Mouse (Mus musculus) forebrain, embryonic 15.5 days (tissue): ENCODE results near the gene Rps29. TPM values are rescaled to one million over a fixed set of nuclear protein-coding genes. Genes with fewer than 3 reads are reported as not detected.

Experiments used
- ATAC-seq: fragments of 200-750 bp; cut with Nextera tagmentation; replicated peaks from 2 replicates; pipeline ENCODE4 v1.8.0; 2017; ENCODE audit warnings: mild to moderate bottlenecking, moderate TSS enrichment, moderate library complexity
- H3K27ac ChIP-seq: fragments of 300-500 bp; sonication (generic); replicated peaks from 2 replicates; pipeline ENCODE4 v1.5.1; 2015; ENCODE audit warnings: mild to moderate bottlenecking, inconsistent platforms
- H3K27me3 ChIP-seq: fragments of 300-500 bp; sonication (generic); 2 replicates; pipeline ENCODE4 v1.6.1; 2015; ENCODE audit warnings: inconsistent platforms
- H3K36me3 ChIP-seq: fragments of 300-500 bp; sonication (generic); 2 replicates; pipeline ENCODE4 v1.6.1; 2015; ENCODE audit warnings: mild to moderate bottlenecking, inconsistent platforms
- H3K4me1 ChIP-seq: fragments of 300-500 bp; sonication (generic); 2 replicates; pipeline ENCODE4 v1.6.1; 2015; ENCODE audit warnings: inconsistent platforms
- H3K4me2 ChIP-seq: fragments of 300-500 bp; sonication (generic); replicated peaks from 2 replicates; pipeline ENCODE4 v1.6.1; 2015; ENCODE audit warnings: mild to moderate bottlenecking, inconsistent platforms
- H3K4me3 ChIP-seq: fragments of 300-500 bp; sonication (generic); 2 replicates; pipeline ENCODE4 v1.5.1; 2015; ENCODE audit warnings: mild to moderate bottlenecking, inconsistent platforms
- H3K9ac ChIP-seq: fragments of 300-500 bp; sonication (generic); replicated peaks from 2 replicates; pipeline ENCODE4 v1.6.1; 2015; ENCODE audit warnings: mild to moderate bottlenecking, inconsistent platforms
- H3K9me3 ChIP-seq: fragments of 300-500 bp; sonication (generic); 2 replicates; pipeline ENCODE4 v1.6.1; 2016; ENCODE audit warnings: inconsistent platforms
- WGBS: fragments of 180-500 bp; shearing (Covaris S2); methylation state at CpG from one replicate; pipeline ENCODE4 v1.1.7; 2015; ENCODE audit warnings: mixed read lengths; 5-methylcytosine and 5-hydroxymethylcytosine counted together
- polyA plus RNA-seq: library from polyadenylated mRNA; unstranded; fragments of >200 nt; fragmentation: Nextera tagmentation; extraction: Ambion mirVana; gene quantifications from 2 replicates; pipeline ENCODE4 v1.2.1, GENCODE M21; 2015

Rps29 gene
- polyA plus RNA-seq, 1 experiment from 2014 or later = 1,221 TPM

DNA sequence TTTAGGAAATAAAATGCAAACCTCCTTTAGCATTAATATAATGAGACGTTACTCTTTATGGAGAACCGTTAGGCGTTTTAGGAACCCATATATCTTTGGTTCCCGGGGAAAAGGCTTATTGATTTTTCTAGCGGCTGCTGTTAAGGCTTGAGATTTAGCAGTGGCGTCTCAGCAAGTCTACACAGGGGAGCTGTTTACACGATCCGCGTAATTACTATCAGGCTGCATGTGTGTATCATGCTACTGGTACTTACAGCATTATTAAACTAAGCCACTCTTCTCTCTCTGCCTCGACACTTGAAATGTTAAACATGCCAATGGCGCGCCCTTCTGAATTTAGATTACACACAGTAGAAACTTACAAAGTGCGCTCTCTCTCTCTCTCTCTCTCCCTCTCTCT is 8.9 kb downstream of the Rps29 start:
- H3K4me3 ChIP-seq = no peak overlapping the region
- H3K4me2 ChIP-seq = no peak overlapping the region
- H3K4me1 ChIP-seq = no peaks in the 10 kb centered on the region
- H3K27me3 ChIP-seq = no peaks in the 10 kb centered on the region
- no peaks in the 10 kb centered on the region for H3K36me3 ChIP-seq
- no peak overlapping the region for H3K9ac ChIP-seq
- no peak overlapping the region for H3K27ac ChIP-seq
- 84% methylated on average over 13 of the region's 13 CpGs for WGBS
- ATAC-seq = no peak
- H3K9me3 ChIP-seq = no peaks in the 10 kb centered on the region

DNA sequence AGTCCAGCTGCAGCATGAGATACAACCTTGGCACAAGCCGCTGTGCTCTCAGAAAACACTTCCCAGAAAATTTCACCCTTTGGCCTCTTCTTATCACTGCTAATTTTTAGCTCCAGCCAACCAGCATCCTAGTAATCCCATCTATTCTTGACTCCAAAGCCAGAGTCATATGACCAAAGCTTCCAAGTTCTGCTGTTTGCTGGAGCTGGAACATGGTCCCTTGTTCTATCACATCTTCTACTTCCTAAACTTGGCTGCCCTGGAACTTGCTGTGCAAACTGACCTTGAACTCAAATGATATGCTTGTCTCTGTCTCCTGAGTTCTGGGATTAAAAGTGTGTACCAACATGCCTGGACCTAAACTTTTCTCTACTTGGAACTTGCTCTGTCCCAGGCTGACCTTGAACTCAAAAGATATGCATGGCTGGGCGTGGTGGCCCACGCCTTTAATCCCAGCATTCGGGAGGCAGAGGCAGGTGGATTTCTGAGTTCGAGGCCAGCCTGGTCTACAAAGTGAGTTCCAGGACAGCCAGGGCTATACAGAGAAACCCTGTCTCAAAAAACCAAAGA is 11.7 kb downstream of the Rps29 start:
- Histone ChIP-seq H3K4me3 (no peak overlapping the region), H3K9me3 (no peaks in the 10 kb centered on the region), H3K4me1 (no peaks in the 10 kb centered on the region), H3K9ac (no peak overlapping the region), H3K4me2 (no peak overlapping the region), H3K27ac (no peak overlapping the region), H3K27me3 (no peaks in the 10 kb centered on the region), H3K36me3 (no peaks in the 10 kb centered on the region)
- 95% methylated on average over 5 of the region's 5 CpGs for WGBS
- ATAC-seq = no peak

DNA sequence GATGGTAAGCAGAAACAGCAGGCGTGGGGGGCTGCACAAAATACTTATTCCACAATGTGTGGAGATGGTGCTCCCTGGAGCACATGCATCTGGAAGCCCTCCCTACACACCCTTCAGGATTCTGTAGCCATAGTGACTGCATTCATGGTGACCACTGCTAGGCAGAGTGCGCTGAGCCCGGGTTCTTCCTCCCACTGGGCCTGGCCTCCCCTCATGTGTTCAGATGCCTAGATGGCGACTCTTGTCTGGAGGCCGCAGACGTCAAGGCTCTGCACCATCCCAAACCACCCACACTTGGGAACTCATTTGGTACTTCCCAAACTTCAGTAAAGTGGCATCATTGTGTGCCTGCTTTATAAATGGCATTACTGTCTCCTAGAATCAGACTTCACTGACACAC is 15.5 kb downstream of the Rps29 start:
- 79% methylated on average over 6 of the region's 6 CpGs for WGBS
- Histone ChIP-seq H3K27me3 (no peaks in the 10 kb centered on the region), H3K4me3 (no peak overlapping the region), H3K4me2 (no peak overlapping the region), H3K9ac (no peak overlapping the region), H3K4me1 (no peaks in the 10 kb centered on the region), H3K36me3 (no peaks in the 10 kb centered on the region), H3K27ac (no peak overlapping the region), H3K9me3 (no peaks in the 10 kb centered on the region)
- ATAC-seq = no peak

DNA sequence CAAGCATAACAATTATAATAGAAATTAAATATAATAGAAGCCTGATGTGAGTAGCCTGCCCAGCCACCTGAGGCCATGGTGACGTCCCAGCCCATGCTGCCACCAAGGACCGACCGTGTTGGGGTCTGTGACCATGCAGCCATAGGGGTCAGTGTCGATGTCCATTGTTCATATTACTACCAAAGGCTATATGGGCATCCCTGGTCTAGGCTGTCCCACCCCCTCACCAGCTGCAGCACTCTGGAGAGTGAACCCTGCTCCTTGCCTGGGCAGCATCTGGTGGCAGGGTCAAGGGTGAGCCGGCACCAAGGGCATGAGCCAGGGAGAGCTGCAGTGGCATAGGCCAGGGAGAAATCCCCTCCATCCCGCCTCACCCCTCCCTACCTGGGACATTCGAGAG is 19.1 kb downstream of the Rps29 start:
- Histone ChIP-seq H3K27ac (no peak overlapping the region), H3K9me3 (no peaks in the 10 kb centered on the region), H3K4me1 (no peaks in the 10 kb centered on the region), H3K27me3 (no peaks in the 10 kb centered on the region), H3K36me3 (no peaks in the 10 kb centered on the region), H3K4me3 (no peak overlapping the region), H3K9ac (no peak overlapping the region), H3K4me2 (no peak overlapping the region)
- WGBS = 91% methylated on average over 7 of the region's 7 CpGs
- ATAC-seq = no peak; the same call in 1 of the 2 replicates

DNA sequence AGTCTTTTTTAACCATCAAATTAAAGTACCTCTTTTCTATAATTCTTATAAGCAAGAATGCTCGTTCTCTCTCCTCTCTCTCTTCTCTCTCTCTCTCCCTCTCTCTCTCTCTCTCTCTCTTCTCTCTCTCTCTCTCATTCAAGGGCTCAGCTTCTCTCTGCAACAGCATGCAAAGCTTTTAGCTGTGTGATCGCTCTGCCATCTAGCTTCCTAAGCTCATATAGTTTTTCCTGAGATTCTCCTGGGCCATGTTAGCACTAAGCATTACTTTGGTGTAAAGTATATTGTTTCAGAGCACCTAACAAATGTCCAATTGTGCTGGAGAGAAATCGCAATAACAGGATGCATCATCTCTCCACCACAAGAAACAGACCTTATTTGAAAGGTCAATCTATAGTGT is 19.8 kb downstream of the Rps29 start:
- H3K4me3 ChIP-seq = no peak overlapping the region

DNA sequence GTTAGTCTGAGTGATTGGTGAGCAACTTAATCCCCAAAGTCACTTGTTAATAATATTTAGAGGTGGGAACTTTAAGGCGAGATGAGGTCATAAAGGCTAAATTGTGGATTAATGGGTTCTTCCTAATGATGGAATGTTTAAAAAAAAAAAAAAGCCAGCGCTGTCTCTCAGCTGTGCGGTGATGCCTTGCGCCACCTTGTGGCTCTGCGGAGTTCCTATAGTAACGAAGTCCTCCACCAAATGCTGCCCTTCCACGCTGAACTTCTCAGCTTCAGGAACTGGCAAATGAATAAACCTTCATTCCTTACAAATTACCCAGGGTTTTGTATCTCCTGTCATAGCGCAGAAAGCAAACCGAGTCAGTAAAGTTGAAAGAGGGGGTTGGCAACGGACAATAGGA is 27.0 kb downstream of the Rps29 start:
- no peaks in the 10 kb centered on the region for H3K36me3 ChIP-seq
- no peak overlapping the region for H3K9ac ChIP-seq
- H3K4me3 ChIP-seq = no peak overlapping the region
- no peaks in the 10 kb centered on the region for H3K9me3 ChIP-seq
- no peak for ATAC-seq
- H3K27me3 ChIP-seq = no peaks in the 10 kb centered on the region
- no peak overlapping the region for H3K4me2 ChIP-seq
- no peaks in the 10 kb centered on the region for H3K4me1 ChIP-seq
- no peak overlapping the region for H3K27ac ChIP-seq
- WGBS = 8% methylated on average over 10 of the region's 10 CpGs

More for the DNA sequence above, 19.8 kb downstream of the Rps29 start:
- Histone ChIP-seq H3K27ac (no peak overlapping the region), H3K27me3 (no peaks in the 10 kb centered on the region), H3K9me3 (no peaks in the 10 kb centered on the region), H3K4me2 (no peak overlapping the region), H3K36me3 (no peaks in the 10 kb centered on the region), H3K4me1 (no peaks in the 10 kb centered on the region), H3K9ac (no peak overlapping the region)
- 83% methylated on average over 3 of the region's 3 CpGs for WGBS
- no peak for ATAC-seq

DNA sequence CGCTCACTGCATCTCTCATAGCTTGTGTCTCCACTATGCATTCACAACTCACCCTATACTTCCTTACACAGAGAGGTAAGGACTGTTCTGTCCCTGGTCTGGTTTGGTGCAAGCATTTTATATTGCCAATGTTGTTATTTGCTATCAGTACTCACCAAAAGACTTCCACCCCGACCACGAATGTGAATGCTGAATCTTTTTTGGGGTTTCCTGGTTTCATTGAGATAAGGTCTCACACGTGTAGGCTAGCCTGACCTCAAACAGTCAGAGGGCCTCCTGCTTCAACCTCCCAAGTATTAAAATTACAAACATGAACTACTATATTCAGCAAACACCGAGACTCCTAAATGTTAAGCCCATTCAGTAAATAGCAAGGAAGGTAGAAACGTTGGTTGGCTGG is 27.7 kb downstream of the Rps29 start:
- Histone ChIP-seq H3K4me2 (no peak overlapping the region), H3K9me3 (no peaks in the 10 kb centered on the region), H3K9ac (no peak overlapping the region), H3K36me3 (no peaks in the 10 kb centered on the region), H3K27me3 (no peaks in the 10 kb centered on the region), H3K4me1 (no peaks in the 10 kb centered on the region), H3K27ac (no peak overlapping the region), H3K4me3 (no peak overlapping the region)
- ATAC-seq = no peak
- 90% methylated on average over 6 of the region's 6 CpGs for WGBS

DNA sequence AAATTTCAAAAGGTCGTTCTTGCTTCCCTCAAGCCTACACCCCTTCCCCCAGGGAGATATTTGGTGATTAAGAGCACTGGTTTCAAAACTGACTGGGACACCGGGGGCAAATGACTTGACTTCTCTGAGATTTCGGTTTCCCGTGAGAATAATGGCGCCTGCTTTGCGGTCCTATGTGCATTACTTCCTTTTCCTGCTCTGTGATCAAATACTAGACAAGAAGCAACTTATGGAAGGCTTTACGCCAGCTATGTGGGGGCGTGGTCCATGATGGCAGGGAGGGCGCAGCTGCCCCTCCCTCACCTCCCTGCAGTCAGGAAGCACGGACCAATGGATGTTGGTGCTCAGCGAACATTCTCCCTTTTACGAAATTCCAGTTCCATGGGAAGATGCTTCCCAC is 28.5 kb downstream of the Rps29 start:
- no peak overlapping the region for H3K9ac ChIP-seq
- no peaks in the 10 kb centered on the region for H3K4me1 ChIP-seq
- H3K36me3 ChIP-seq = no peaks in the 10 kb centered on the region
- 75% methylated on average over 12 of the region's 12 CpGs for WGBS
- ATAC-seq = no peak
- no peak overlapping the region for H3K27ac ChIP-seq
- no peak overlapping the region for H3K4me3 ChIP-seq
- H3K27me3 ChIP-seq = no peaks in the 10 kb centered on the region
- H3K4me2 ChIP-seq = no peak overlapping the region
- H3K9me3 ChIP-seq = no peaks in the 10 kb centered on the region

DNA sequence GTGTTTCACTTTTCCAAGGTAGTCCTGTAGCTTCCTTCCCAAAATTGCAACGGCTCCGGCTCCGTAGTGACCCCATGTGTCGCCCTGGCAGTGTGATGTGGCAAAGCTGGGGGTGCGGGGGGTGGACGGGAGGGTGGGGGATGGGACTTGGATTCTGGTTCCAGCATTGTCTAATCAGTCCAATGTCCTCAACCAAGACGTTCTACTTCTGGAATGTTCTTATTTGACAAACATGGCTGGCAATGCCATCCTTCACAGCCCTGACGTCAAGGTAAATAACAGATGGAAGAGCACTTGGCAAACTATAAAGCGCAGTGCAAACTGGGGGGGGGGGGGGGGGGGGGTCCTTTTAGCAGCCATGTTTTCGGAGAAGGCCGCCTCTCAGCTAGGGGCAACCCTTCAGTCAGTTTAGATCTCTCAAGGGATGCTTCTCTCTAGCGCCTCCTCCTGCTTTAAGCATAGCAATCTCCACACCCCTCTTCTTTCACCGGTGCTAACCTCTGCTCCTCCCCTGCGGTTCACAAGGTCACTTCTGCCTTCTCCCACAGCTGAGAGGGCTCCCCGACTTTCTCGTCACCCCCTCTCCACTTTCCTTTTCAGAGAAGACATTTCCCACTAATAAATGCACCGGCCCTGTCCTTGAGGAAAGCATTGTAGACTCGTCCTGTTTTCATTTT is 29.2 kb downstream of the Rps29 start:
- Histone ChIP-seq H3K9ac (no peak overlapping the region), H3K9me3 (no peaks in the 10 kb centered on the region), H3K27ac (no peak overlapping the region), H3K27me3 (no peaks in the 10 kb centered on the region), H3K4me1 (no peaks in the 10 kb centered on the region), H3K4me2 (0 out of 2 replicates have a peak overlapping the region, but pooled peaks have one; percentile 1), H3K36me3 (no peaks in the 10 kb centered on the region), H3K4me3 (no peak overlapping the region)
- WGBS = 46% methylated on average over 18 of the region's 18 CpGs
- no peak for ATAC-seq

DNA sequence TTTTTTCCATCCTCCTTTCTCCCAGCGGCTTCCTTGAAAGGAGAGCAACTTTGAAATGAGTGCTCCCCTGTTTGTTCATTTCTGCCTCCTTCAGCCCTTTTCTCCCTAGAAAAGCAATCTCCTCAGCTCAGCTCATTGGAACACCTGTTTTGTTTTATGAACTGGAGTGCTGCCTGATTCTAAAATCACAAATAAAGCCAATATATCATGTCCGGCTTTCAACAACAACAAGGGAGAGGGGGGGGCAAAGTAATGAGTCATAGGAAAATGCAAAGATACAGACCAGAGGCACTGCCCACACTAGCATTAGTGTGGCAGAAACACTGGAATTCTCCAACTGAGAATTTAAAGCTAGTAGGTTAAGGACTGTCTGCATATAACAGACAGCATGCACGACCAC is 31.4 kb downstream of the Rps29 start:
- no peak overlapping the region for H3K9ac ChIP-seq
- no peak overlapping the region for H3K4me2 ChIP-seq
- no peaks in the 10 kb centered on the region for H3K36me3 ChIP-seq
- no peak overlapping the region for H3K27ac ChIP-seq
- 85% methylated on average over 3 of the region's 3 CpGs for WGBS
- no peaks in the 10 kb centered on the region for H3K27me3 ChIP-seq
- H3K4me1 ChIP-seq = no peaks in the 10 kb centered on the region
- no peak overlapping the region for H3K4me3 ChIP-seq
- no peak for ATAC-seq
- H3K9me3 ChIP-seq = no peaks in the 10 kb centered on the region

DNA sequence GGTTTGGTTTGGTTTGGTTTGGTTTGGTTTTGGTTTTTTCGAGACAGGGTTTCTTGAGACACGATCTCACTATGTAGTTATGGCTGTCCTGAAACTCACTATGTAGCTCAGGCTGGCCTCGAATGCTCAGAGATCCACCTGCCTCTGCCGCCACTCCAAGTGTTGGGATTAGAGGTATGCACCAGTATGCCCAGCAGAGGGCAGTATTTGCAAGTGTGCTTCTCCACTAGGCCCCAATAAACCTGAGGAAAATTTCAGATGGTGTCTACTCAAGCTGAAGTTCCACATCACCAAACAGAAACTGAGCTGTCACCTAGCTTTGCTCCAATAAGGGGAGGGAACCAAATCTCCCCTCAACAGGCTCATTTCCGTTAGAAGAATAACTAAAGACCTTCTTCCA is 31.8 kb downstream of the Rps29 start:
- Histone ChIP-seq H3K9ac (no peak overlapping the region), H3K9me3 (no peaks in the 10 kb centered on the region), H3K27ac (no peak overlapping the region), H3K36me3 (no peaks in the 10 kb centered on the region), H3K4me2 (no peak overlapping the region), H3K4me1 (no peaks in the 10 kb centered on the region), H3K4me3 (no peak overlapping the region), H3K27me3 (no peaks in the 10 kb centered on the region)
- ATAC-seq = no peak
- 93% methylated on average over 5 of the region's 5 CpGs for WGBS

DNA sequence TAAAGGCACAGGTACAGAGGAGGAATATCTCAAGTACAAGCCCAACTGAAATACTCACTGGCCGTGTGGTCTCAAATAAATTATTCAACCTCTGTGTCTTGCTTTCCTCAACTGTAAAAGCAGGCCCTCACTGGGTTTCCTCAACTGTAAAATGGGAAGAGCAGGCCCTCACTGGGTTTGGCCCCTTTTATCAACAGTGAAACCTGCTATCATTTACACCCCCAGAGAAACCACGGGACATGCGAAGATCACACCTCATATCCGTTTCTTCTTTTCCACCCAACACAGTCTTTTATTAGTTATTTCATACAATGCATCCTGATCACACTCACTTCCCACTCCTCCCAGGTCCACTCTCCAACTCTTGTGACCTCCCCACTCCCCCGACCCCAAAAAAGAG is 33.9 kb downstream of the Rps29 start:
- Histone ChIP-seq H3K36me3 (no peaks in the 10 kb centered on the region), H3K4me3 (no peak overlapping the region), H3K9me3 (no peaks in the 10 kb centered on the region), H3K4me1 (no peaks in the 10 kb centered on the region), H3K27me3 (no peaks in the 10 kb centered on the region), H3K9ac (no peak overlapping the region), H3K27ac (no peak overlapping the region), H3K4me2 (no peak overlapping the region)
- ATAC-seq = no peak
- WGBS = 91% methylated on average over 5 of the region's 5 CpGs

DNA sequence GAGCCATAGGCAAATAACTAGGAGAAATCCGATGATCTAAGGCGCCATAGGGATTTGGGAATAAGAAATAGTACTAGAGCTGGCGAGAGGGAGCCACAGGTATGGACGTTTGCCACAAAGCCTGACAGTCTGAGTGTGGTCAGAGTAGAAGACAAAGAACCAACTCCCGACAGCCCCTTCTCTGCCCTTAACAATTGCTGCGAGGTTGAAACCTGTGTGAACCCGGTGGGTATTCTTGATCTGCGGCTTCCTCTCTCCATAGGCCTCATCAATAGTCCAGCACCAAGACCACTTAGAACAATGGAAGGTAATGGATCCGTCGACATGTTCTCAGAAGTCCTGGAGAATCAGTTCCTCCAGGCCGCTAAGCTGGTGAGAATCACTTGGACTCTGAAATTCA is 36.2 kb downstream of the Rps29 start:
- no peak overlapping the region for H3K4me2 ChIP-seq
- H3K9me3 ChIP-seq = no peaks in the 10 kb centered on the region
- H3K9ac ChIP-seq = no peak overlapping the region
- H3K27ac ChIP-seq = no peak overlapping the region
- ATAC-seq = no peak
- H3K4me3 ChIP-seq = no peak overlapping the region
- no peaks in the 10 kb centered on the region for H3K27me3 ChIP-seq
- no peaks in the 10 kb centered on the region for H3K36me3 ChIP-seq
- H3K4me1 ChIP-seq = no peaks in the 10 kb centered on the region
- 87% methylated on average over 11 of the region's 11 CpGs for WGBS
